Mouse (Mus musculus): ENCODE data around the gene Zfp788. TPM values are rescaled to one million over a fixed set of nuclear protein-coding genes. Genes with fewer than 3 reads are reported as not detected.
"Not testable (repeated sequence)": the region's sequence is repeated elsewhere in the genome, so short reads cannot be mapped to it uniquely, and the experiment has no call there.

The Zfp788 gene
- 0.37 and 0.69 TPM in 2 replicates for polyA plus RNA-seq (2012; rRNA removed)

GRCm38 (mm10) chr7:41632409-41633220 lies at the start of gene Zfp788:
Gene Zfp788 (plus strand): TSS chr7:41633203.
- under 1% methylated on average over 27 of the region's 27 CpGs for WGBS

GRCm38 (mm10) chr7:41587831-41588230 lies 45.2 kb upstream of the Zfp788 start:
- DNase-seq (ENCODE audit: low read depth, low spot score): not testable (repeated sequence)

More at GRCm38 (mm10) chr7:41632409-41633220, at the start of gene Zfp788:
- peak; percentile 92 for DNase-seq (ENCODE audit: low read depth, low spot score)

- WGBS: 45% methylated on average over 5 of the region's 5 CpGs
- no peak for DNase-seq (ENCODE audit: low read depth, low spot score)
Observed at GRCm38 (mm10) chr7:41598615-41599014, 34.4 kb upstream of the Zfp788 start.

- peak; percentile 76 for DNase-seq (ENCODE audit: low read depth, low spot score)
- under 1% methylated on average over 41 of the region's 41 CpGs for WGBS
Observed at GRCm38 (mm10) chr7:41599034-41599813, 33.8 kb upstream of the Zfp788 start, which contains the start of gene 2610021A01Rik. Gene 2610021A01Rik (plus strand): TSS chr7:41599230.

GRCm38 (mm10) chr7:41599932-41600548 lies 33.0 kb upstream of the Zfp788 start:
- DNase-seq (ENCODE audit: low read depth, low spot score): no peak
- WGBS: 20% methylated on average over 3 of the region's 3 CpGs

GRCm38 (mm10) chr7:41611654-41612053 lies 21.3 kb upstream of the Zfp788 start:
- WGBS: 82% methylated on average over 3 of the region's 3 CpGs
- no peak for DNase-seq (ENCODE audit: low read depth, low spot score)

GRCm38 (mm10) chr7:41616241-41616640 lies 16.8 kb upstream of the Zfp788 start:
- not testable (repeated sequence) for DNase-seq (ENCODE audit: low read depth, low spot score)
- WGBS: 87% methylated on average over 1 of the region's 1 CpGs

GRCm38 (mm10) chr7:41633221-41633984 lies 400 bp downstream of the Zfp788 start:
- peak; percentile 83 for DNase-seq (ENCODE audit: low read depth, low spot score)
- under 1% methylated on average over 26 of the region's 26 CpGs for WGBS

GRCm38 (mm10) chr7:41674326-41674725 lies 41.3 kb downstream of the Zfp788 start:
- WGBS: 71% methylated on average over 1 of the region's 1 CpGs
- not testable (repeated sequence) for DNase-seq (ENCODE audit: low read depth, low spot score)

Other genes starting within 250 kb of the Zfp788 start
- 3.2 and 3.9 TPM in 2 replicates for gene AI987944, start 239.8 kb upstream of the Zfp788 start, polyA plus RNA-seq (2012; rRNA removed)
- gene Vmn2r57, start 184.5 kb upstream of the Zfp788 start, polyA plus RNA-seq (2012; rRNA removed): 0.02 and 0.04 TPM in 2 replicates
- 0.04 TPM in 1 of 2 replicates, not detected in the other for gene Gm20449, start 133.8 kb upstream of the Zfp788 start, polyA plus RNA-seq (2012; rRNA removed)
- 3.5 and 5.0 TPM in 2 replicates for gene AW146154, start 133.3 kb upstream of the Zfp788 start, polyA plus RNA-seq (2012; rRNA removed)
- not detected in 2 replicates for gene Gm6871, start 59.5 kb upstream of the Zfp788 start, polyA plus RNA-seq (2012; rRNA removed)
- 1.5 and 3.4 TPM in 2 replicates for gene 2610021A01Rik, start 34.0 kb upstream of the Zfp788 start, polyA plus RNA-seq (2012; rRNA removed)
- gene Vmn2r58, start 239.5 kb downstream of the Zfp788 start, polyA plus RNA-seq (2012; rRNA removed): not detected in 2 replicates